Mouse (Mus musculus): ENCODE data around the gene Msrb3.

The Msrb3 gene

GRCm38 (mm10) chr10:120736508-120737069 lies 162.3 kb downstream of the Msrb3 start:
- DNase-seq, result no peak

GRCm38 (mm10) chr10:120735722-120736507 lies 163.0 kb downstream of the Msrb3 start:
- DNase-seq, result no peak

DNA sequence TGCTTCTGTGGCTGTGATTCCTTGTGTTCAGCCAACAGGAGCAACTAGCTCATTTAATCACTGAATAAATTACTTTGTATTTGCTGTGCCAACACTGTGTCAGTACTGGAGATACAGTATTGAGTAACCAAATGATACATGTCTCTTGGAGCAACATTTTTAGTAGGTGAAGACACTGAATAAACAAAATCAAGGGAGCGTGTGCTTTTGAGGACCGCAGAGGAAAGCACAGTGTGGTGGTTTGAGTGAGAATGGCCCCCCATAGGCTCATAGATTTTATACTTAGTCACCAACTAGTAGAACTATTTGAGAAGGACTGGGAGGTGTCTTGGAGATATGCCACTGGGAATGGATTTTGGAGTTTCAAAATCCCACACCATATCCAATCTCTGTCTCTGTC lies 164.5 kb downstream of the Msrb3 start:
- DNase-seq, result no peak
